Mouse (Mus musculus): ENCODE results near the gene Vnn3.

The Vnn3 gene

GRCm38 (mm10) chr10:23892987-23893386, 41.7 kb downstream of the Vnn3 start:
- no peak for DNase-seq (ENCODE audit: low read depth, low spot score)

- DNase-seq (ENCODE audit: low read depth, low spot score) = no peak
These were observed 43.5 kb downstream of the Vnn3 start, which contains the start of gene Vnn1 for GRCm38 (mm10) chr10:23894601-23895349. TSS of gene Vnn1 (plus strand) at chr10:23894688.

- DNase-seq (ENCODE audit: low read depth, low spot score) = no peak
These were observed 44.1 kb downstream of the Vnn3 start for GRCm38 (mm10) chr10:23895376-23895775.

- DNase-seq (ENCODE audit: low read depth, low spot score) = no peak
These were observed 49.9 kb downstream of the Vnn3 start for GRCm38 (mm10) chr10:23901119-23901518.

GRCm38 (mm10) chr10:23905661-23906060, 54.4 kb downstream of the Vnn3 start:
- DNase-seq (ENCODE audit: low read depth, low spot score) = no peak
